Mouse (Mus musculus): ENCODE measurements around the gene Ino80.
A peak's percentile ranks its signal among the peaks of the same experiment; 100 is the strongest.
"Not testable (repeated sequence)": the region's sequence is repeated elsewhere in the genome, so short reads cannot be mapped to it uniquely, and the experiment has no call there.

Gene Ino80

GRCm38 (mm10) chr2:119477571-119478396 is at the start of gene Ino80:
TSS of gene Ino80 (minus strand) at chr2:119477687.
- DNase-seq (ENCODE audit: low read depth, low spot score) = peak; percentile 100

DNA sequence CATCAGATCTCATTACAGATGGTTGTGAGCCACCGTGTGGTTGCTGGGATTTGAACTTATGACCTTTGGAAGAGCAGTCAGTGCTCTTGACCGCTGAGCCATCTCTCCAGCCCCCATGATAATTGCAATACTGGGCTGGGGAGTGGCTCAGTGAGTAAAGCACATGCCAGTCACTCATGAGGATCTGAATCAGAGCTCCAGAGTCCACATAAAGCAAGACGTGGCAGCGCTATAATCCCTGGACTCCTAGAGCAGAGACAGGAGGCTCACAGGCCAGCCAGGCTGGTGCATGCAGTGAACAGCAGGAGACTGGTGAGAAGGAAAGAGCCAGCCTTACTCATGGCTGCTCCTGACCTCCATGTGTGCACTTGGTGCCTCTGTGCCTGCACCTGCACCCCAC is 47.9 kb upstream of the Ino80 start:
- DNase-seq (ENCODE audit: low read depth, low spot score) = peak; percentile 52

DNA sequence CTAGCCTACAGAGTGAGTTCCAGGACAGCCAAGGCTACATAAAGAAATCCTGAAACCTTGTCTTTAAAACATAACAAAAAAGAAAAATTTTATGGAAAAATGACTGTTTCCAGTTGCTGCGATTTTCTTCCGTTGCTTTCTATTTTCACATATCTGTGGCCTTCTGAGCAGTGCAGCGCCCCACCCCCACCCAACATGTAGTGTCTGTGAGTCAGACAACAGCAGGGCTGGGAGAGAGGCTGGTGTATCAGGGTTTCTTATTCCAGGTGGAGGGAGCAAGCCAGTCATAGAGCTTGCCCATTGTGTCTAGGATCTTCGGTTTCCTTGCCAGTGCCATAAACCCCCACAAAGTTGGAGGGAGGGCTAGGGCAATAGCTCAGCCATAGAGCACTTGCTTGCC is 46.3 kb upstream of the Ino80 start:
- DNase-seq (ENCODE audit: low read depth, low spot score) = peak; percentile 56

GRCm38 (mm10) chr2:119520550-119520949 is 43.1 kb upstream of the Ino80 start:
- DNase-seq (ENCODE audit: low read depth, low spot score) = peak; percentile 55

DNA sequence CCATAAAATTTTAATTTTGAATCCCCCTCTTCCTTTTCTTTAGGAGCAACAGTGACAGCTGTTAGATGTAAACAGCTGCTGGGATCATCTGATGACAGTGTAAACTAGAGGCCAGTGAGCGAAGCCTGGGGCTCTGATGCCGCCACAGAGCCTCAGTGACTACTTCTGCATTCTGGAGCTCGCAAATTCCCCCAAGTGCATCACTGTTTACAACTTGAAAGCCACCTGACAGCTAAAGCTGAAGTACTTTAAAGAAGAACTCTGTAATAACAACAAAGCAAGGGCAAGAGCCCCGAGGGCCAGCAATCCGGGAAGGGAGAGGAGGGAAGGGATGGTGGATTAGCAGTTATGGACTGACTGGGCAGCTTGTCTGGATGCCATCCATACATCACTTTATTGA is 39.3 kb upstream of the Ino80 start:
- DNase-seq (ENCODE audit: low read depth, low spot score) = no peak

DNA sequence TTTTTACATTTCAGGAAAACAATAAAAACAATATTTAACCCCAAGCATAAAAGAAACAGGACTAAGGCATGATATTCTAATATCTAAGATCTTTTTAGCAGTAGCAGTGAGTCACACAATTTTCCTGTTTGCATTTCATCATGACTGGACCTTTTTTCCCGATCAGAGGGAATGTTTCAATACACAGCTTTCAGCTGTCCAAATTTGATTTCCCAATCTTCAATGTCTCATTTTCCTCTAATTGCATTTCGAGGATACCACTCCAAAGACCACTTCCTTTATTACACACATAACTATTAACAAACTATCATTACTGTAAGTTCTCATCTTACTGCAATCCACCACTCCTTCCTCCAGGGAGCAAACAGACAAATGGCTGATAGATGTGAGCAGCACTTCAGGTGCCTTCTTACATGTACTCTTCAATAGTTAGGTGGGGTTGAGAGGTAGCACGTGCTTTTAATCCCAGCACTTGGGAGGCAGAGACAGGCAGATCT is 36.6 kb upstream of the Ino80 start:
- DNase-seq (ENCODE audit: low read depth, low spot score) = no peak

DNA sequence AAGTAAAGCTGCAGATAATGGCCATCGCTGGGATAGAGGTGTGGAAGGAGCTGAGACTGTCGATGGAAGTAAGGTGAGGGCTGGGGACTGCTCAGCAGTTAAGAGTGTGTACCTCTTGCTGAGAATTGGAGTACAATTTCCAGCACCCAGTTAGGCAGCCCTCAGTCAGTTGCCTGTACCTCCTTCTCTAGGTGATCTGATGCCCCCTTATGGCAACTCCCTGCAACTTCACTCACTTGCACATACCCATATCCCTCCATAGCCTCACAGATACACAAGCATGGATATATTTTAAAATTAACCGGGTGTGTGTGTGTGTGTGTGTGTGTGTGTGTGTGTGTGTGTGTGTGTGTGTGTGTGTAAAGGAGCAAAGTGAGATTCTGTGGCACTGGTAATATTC is 34.8 kb upstream of the Ino80 start:
- DNase-seq (ENCODE audit: low read depth, low spot score) = peak; percentile 42

DNA sequence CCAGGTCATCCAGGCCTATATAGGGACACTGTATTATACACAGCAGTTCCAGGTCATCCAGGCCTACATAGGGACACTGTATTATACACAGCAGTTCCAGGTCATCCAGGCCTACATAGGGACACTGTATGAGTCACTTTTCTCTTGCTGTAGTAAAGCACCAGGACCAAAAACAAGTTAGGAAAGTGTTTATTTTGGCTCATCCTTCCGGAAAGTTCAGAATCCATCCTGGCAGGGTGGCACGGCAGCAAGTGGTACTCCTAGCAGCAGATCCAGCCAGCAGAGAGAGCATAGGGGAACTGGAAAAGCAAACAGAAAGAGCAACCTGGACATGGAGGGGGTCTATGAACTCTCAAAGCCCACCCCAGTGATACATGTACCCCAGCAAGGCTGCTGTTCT is 33.4 kb upstream of the Ino80 start:
- DNase-seq (ENCODE audit: low read depth, low spot score) = no peak

DNA sequence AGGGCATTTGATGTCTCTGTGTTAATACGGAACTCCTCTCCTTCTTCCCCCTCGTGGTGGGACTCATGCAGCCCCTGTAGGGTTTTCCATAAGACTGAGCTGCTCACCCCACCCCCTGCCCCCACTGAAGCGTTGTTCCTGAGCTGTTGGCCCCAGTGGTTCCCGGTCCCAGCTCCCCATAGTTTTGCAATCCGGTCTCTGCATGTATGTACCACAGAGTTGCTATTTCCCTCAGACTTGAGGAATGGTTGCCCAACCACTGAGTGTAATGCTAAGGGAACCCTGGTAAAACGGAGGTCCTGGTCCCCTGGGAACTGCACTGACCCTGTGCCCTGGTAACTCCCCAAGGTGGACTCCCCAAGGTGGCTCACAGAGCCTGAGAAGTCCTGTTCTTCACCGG is 31.0 kb upstream of the Ino80 start:
- not testable (repeated sequence) for DNase-seq (ENCODE audit: low read depth, low spot score)

GRCm38 (mm10) chr2:119507108-119507507 is 29.6 kb upstream of the Ino80 start:
- DNase-seq (ENCODE audit: low read depth, low spot score) = peak; percentile 60

DNA sequence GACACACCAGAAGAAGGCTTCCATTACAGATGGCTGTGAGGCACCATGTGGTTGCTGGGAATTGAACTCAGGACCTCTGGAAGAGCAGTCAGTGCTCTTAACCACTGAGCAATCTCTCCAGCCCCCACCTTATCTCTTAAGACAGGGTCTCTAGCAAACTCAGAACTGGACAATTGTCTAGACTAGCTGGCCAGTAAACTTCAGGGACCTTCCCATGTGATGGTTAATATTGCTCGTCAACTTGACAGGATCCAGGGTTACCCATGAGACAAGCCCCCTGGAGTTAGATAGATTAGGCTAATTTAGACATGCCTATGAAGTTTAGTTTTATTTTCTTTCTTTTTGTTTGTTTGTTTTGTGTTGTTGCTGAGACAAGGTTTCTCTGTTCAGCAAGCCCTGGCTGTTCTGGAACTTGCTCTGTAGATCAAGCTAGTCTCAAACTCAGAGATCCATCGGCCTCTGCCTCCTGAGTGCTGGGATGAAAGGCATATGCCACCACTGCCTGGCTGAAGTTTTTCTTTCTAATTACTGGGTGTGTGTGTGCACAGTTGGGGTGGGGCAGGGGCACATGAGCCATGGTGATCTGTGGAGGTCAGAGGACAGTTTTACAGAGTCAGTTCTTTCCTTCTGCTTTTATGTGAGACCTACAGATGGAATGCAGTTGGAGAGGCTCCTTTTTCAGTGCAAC is 23.6 kb upstream of the Ino80 start:
- no peak for DNase-seq (ENCODE audit: low read depth, low spot score)

- DNase-seq (ENCODE audit: low read depth, low spot score) = no peak
Measured at GRCm38 (mm10) chr2:119498859-119499258, 21.4 kb upstream of the Ino80 start.

- no peak for DNase-seq (ENCODE audit: low read depth, low spot score)
Measured at GRCm38 (mm10) chr2:119496082-119496481, 18.6 kb upstream of the Ino80 start.

- peak; percentile 62 for DNase-seq (ENCODE audit: low read depth, low spot score)
Measured at GRCm38 (mm10) chr2:119491953-119492352, 14.5 kb upstream of the Ino80 start.

DNA sequence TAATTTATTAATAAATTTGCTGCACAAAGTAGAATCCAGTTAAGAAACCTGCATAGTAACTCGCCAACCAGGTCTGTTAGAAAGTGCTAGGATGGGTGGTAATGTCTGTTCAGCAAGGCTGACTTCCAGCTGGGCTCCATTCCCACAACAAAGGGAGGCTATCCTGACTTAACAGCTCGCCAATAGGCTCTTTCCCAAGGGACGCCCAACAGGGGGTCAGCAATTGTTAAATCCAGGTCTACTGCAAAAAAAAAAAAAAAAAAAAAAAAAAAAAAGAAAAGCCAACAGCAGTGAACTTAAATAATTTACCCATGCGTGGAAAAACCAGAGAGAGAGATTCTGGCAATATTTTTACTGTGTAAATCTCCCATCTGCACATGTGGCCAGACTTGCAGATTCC is 9.0 kb upstream of the Ino80 start:
- DNase-seq (ENCODE audit: low read depth, low spot score) = no peak

DNA sequence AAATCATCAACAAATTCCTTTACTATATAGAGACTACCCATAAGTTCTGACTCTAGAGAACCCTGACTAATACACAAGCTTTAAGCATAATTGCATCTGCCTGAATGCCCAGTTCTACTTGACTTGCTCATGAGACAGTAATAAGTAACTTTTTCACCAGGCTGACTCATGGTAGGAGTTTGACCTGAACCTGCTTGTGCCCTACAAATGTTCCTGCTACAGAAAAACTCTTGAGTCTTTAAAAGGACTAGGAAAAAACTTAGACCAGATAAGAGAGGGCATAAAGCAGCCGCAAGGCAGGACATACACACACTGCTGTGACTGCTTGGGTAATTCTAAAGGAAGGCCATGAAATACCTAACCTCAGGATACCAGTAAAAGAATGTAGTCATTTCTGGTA is 4.8 kb upstream of the Ino80 start:
- DNase-seq (ENCODE audit: low read depth, low spot score) = no peak

DNA sequence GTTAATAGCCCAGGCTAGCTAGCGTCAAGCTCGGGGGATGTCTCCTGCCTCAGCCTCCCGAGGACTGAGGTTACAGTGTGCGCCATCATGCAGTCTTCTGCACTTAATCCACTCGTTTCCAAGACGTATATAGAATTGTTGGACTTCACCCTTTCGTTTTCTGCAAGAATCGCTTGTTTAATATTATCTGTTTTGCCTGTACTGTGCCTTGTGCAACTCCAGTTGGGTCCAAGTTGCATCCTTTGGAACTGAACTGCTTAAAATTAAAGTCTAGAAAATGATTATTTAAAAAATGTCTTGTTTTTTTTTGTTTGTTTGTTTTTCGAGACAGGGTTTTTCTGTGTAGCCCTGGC is 886 bp upstream of the Ino80 start:
- DNase-seq (ENCODE audit: low read depth, low spot score) = no peak

DNA sequence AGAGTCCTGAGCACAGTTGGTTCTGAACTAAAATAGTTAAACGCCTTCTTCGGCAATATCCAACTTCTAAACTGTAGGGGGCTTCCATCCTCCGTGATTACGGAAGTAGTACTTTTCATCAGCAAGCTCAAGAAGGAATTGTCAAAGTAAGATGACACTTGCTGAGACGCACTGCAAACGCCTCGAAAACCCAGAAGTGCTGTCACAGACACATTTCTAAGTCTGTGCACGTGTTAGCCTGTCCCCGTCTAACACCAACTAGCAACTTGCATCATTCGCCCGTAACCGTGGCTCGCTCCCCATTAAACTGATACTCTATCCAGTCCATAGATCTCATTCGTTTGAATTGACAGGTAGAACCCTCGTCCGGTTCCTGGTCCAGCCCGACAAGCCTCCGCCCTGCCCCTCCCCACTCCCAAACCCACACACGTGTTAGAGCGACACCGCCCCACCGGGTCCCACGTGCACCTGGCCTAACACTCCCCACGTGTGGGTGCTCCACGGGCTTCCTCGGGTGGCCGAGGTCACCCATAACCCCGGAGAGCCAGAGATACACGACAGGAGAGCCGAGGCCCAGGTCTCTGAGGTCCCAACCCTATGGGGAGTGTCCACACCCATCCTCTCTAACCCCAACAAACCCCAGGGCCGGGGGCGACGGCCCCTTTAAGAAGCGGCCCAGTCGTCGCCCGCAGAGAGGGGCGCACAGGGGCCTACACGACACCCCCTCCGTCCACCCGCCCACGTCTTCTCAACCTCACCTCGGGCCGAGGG is 681 bp downstream of the Ino80 start:
- DNase-seq (ENCODE audit: low read depth, low spot score) = peak; percentile 75

GRCm38 (mm10) chr2:119476166-119476565 is 1.3 kb downstream of the Ino80 start:
- DNase-seq (ENCODE audit: low read depth, low spot score) = no peak

DNA sequence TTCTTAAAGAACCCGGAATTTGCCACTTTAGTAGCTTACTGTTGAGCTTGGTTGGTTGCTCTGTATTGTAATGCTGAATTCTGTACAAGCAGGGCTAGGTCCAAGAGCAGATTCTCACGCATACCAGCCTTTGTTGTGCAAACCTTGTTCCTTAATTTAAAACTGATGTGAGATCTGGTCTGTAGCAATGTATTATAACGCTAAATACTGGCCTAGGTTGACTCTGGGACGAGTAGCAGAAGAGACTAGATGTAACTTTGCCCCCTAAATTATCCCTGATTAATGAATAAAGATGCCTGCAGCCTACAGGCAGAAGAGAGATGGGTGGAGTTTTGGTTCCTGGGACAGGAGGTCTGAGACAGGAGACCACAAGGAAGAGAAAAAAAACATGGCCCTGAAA is 13.5 kb downstream of the Ino80 start:
- DNase-seq (ENCODE audit: low read depth, low spot score) = no peak

DNA sequence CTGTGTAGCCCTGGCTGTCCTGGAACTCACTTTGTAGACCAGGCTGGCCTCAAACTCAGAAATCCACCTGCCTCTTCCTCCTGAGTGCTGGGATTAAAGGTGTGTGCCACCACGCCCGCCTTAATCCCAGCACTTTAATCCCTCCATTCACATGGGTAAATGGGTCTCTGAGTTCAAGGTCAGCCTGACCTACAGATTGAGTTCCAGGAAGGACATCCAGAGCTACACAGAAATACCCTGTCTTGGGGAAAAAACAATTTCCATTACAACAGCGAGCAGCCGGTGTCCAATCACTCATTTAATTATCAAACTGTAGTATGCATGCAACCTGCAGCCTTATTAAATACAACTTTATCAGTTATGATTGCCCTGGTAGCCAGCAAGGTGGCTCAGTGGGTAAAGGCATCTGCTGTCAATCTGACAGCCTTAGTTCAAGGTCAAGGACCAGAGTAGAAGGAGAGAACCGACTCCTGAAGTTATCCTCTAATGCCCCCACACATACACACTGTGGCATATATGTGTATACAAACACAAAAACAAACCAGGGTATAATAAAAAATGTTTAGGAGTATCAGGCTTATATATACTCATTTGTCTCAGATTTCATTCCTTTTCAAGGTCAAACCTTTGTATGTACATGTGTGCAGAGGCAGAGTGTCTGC is 14.2 kb downstream of the Ino80 start:
- no peak for DNase-seq (ENCODE audit: low read depth, low spot score)

GRCm38 (mm10) chr2:119461028-119461427 is 16.5 kb downstream of the Ino80 start:
- peak; percentile 35 for DNase-seq (ENCODE audit: low read depth, low spot score)
